Mouse (Mus musculus) kidney, adult 2 months (tissue): ENCODE results near the gene Dbndd2. TPM values are rescaled to one million over a fixed set of nuclear protein-coding genes. Genes with fewer than 3 reads are reported as not detected.

Source experiments
- DNase-seq: peaks from one replicate; pipeline ENCODE4 v3.0.0; 2021
- H3K27ac ChIP-seq: fragments of 200-500 bp; 2 replicates; pipeline ENCODE4 v1.5.1; 2012; ENCODE audit warnings: low read depth, low read length, control low read depth, inconsistent platforms; ENCODE audit not compliant: insufficient read depth
- H3K27me3 ChIP-seq: fragments of 200-500 bp; replicated peaks from 2 replicates; pipeline ENCODE4 v1.6.1; 2012; ENCODE audit warnings: mild to moderate bottlenecking, moderate library complexity, low read length, inconsistent platforms; ENCODE audit not compliant: control insufficient read depth, insufficient read depth
- H3K36me3 ChIP-seq: fragments of 200-500 bp; 2 replicates; pipeline ENCODE4 v1.6.1; 2012; ENCODE audit warnings: mild to moderate bottlenecking, moderate library complexity, low read length, inconsistent platforms; ENCODE audit not compliant: control insufficient read depth, insufficient read depth
- H3K4me1 ChIP-seq: fragments of 200-500 bp; 2 replicates; pipeline ENCODE4 v1.6.1; 2011; ENCODE audit warnings: low read length; ENCODE audit not compliant: control insufficient read depth, insufficient read depth
- H3K4me3 ChIP-seq: fragments of 200-500 bp; 2 replicates; pipeline ENCODE4 v1.5.1; 2011; ENCODE audit warnings: mild to moderate bottlenecking, low read depth, low read length, control low read depth; ENCODE audit not compliant: insufficient read depth
- CTCF ChIP-seq: fragments of 200-500 bp; conservative IDR thresholded peaks from 2 replicates; pipeline ENCODE4 v1.5.1; 2011; ENCODE audit warnings: low read depth, mild to moderate bottlenecking, control low read depth, low read length, moderate library complexity, mixed read lengths; ENCODE audit not compliant: insufficient read depth, insufficient read length
- POLR2A ChIP-seq: fragments of 200-500 bp; IDR thresholded peaks from one replicate; pipeline ENCODE4 v1.6.1; 2011; ENCODE audit warnings: low read depth, low read length, control low read depth
- WGBS: fragments of 180-500 bp; shearing (Covaris S2); methylation state at CpG from one replicate; pipeline ENCODE4 v1.1.7; 2018; 5-methylcytosine and 5-hydroxymethylcytosine counted together
- polyA plus RNA-seq: library from polyadenylated mRNA; depleted of rRNA; stranded (reverse); fragments of >200 nt; gene quantifications from 2 replicates; pipeline ENCODE4 v1.2.3, GENCODE M21; 2012

Gene Dbndd2
- polyA plus RNA-seq, 1 experiment, result 36.8 TPM

- peak overlapping the region; percentile 99 for H3K27ac ChIP-seq
These were observed 32.7 kb upstream of the Dbndd2 start for GRCm38 (mm10) chr2:164453047-164453757.

GRCm38 (mm10) chr2:164453887-164454500 is 31.9 kb upstream of the Dbndd2 start:
- DNase-seq, result peak; percentile 76
- Histone ChIP-seq H3K27me3 (no peaks in the 10 kb centered on the region), H3K27ac (peak overlapping the region; percentile 99), H3K4me3 (no peak overlapping the region), H3K36me3 (no peaks in the 10 kb centered on the region), H3K4me1 (peaks cover 46% of the 10 kb centered on the region)
- 34% methylated on average over 7 of the region's 7 CpGs for whole genome bisulfite sequencing
- TF ChIP-seq POLR2A (no peak), CTCF (no peak)

More at GRCm38 (mm10) chr2:164453047-164453757, 32.7 kb upstream of the Dbndd2 start:
- H3K36me3 ChIP-seq, result no peaks in the 10 kb centered on the region
- 52% methylated on average over 14 of the region's 14 CpGs for WGBS
- no peak overlapping the region for H3K4me3 ChIP-seq
- TF ChIP-seq CTCF (no peak), POLR2A (no peak)
- no peaks in the 10 kb centered on the region for H3K27me3 ChIP-seq
- DNase-seq, result peak; percentile 72
- peaks cover 46% of the 10 kb centered on the region for H3K4me1 ChIP-seq

- peak; percentile 98 for DNase-seq
- TF ChIP-seq CTCF, result no peak
- TF ChIP-seq POLR2A, result no peak
- Histone ChIP-seq H3K27ac (peak overlapping the region; percentile 99), H3K4me3 (0 out of 2 replicates have a peak overlapping the region, but pooled peaks have one; percentile 14), H3K4me1 (peaks cover 46% of the 10 kb centered on the region), H3K36me3 (no peaks in the 10 kb centered on the region), H3K27me3 (no peaks in the 10 kb centered on the region)
- 19% methylated on average over 10 of the region's 10 CpGs for WGBS
These were observed 31.1 kb upstream of the Dbndd2 start for GRCm38 (mm10) chr2:164454846-164455245.

GRCm38 (mm10) chr2:164455421-164456190 is 30.3 kb upstream of the Dbndd2 start:
- peak overlapping the region; percentile 99 for H3K27ac ChIP-seq

GRCm38 (mm10) chr2:164456413-164456812 is 29.5 kb upstream of the Dbndd2 start:
- peaks cover 46% of the 10 kb centered on the region for H3K4me1 ChIP-seq
- peak overlapping the region; percentile 99 for H3K27ac ChIP-seq
- no peaks in the 10 kb centered on the region for H3K36me3 ChIP-seq
- DNase-seq, result peak; percentile 37
- H3K27me3 ChIP-seq, result no peaks in the 10 kb centered on the region
- 75% methylated on average over 1 of the region's 1 CpGs for WGBS
- TF ChIP-seq POLR2A, result no peak
- TF ChIP-seq CTCF, result no peak
- H3K4me3 ChIP-seq, result no peak overlapping the region

More at GRCm38 (mm10) chr2:164455421-164456190, 30.3 kb upstream of the Dbndd2 start:
- TF ChIP-seq POLR2A (no peak), CTCF (no peak)
- H3K4me3 ChIP-seq, result no peak overlapping the region
- H3K4me1 ChIP-seq, result peaks cover 46% of the 10 kb centered on the region
- DNase-seq, result peak; percentile 65
- H3K36me3 ChIP-seq, result no peaks in the 10 kb centered on the region
- 30% methylated on average over 6 of the region's 6 CpGs for WGBS
- no peaks in the 10 kb centered on the region for H3K27me3 ChIP-seq

GRCm38 (mm10) chr2:164456864-164457300 is 29.0 kb upstream of the Dbndd2 start, which contains the start of gene Sys1:
TSS of gene Sys1 (plus strand) at chr2:164456964.
- Histone ChIP-seq H3K27ac (peak within 1 kb of the TSS; percentile 99), H3K27me3 (no peaks in the 10 kb centered on the region), H3K4me3 (peak within 1 kb of the TSS; percentile 31; the same call in 1 of the 2 replicates), H3K4me1 (peaks cover 49% of the 10 kb centered on the region), H3K36me3 (no peaks in the 10 kb centered on the region)
- WGBS, result 5% methylated on average over 7 of the region's 7 CpGs
- TF ChIP-seq POLR2A (no peak), CTCF (0 out of 2 replicates have a peak, but pooled peaks have one; percentile 20)
- DNase-seq, result peak; percentile 72
